Mouse (Mus musculus) kidney, adult 2 months (tissue): ENCODE results near the gene Naip6. TPM values are rescaled to one million over a fixed set of nuclear protein-coding genes. Genes with fewer than 3 reads are reported as not detected.
"Not testable (repeated sequence)": the region's sequence is repeated elsewhere in the genome, so short reads cannot be mapped to it uniquely, and the experiment has no call there.

Experiments
- DNase-seq: peaks from one replicate; pipeline ENCODE4 v3.0.0; 2021
- H3K27ac ChIP-seq: fragments of 200-500 bp; 2 replicates; pipeline ENCODE4 v1.5.1; 2012; ENCODE audit warnings: low read depth, low read length, control low read depth, inconsistent platforms; ENCODE audit not compliant: insufficient read depth
- H3K27me3 ChIP-seq: fragments of 200-500 bp; replicated peaks from 2 replicates; pipeline ENCODE4 v1.6.1; 2012; ENCODE audit warnings: mild to moderate bottlenecking, moderate library complexity, low read length, inconsistent platforms; ENCODE audit not compliant: control insufficient read depth, insufficient read depth
- H3K36me3 ChIP-seq: fragments of 200-500 bp; 2 replicates; pipeline ENCODE4 v1.6.1; 2012; ENCODE audit warnings: mild to moderate bottlenecking, moderate library complexity, low read length, inconsistent platforms; ENCODE audit not compliant: control insufficient read depth, insufficient read depth
- H3K4me1 ChIP-seq: fragments of 200-500 bp; 2 replicates; pipeline ENCODE4 v1.6.1; 2011; ENCODE audit warnings: low read length; ENCODE audit not compliant: control insufficient read depth, insufficient read depth
- H3K4me3 ChIP-seq: fragments of 200-500 bp; 2 replicates; pipeline ENCODE4 v1.5.1; 2011; ENCODE audit warnings: mild to moderate bottlenecking, low read depth, low read length, control low read depth; ENCODE audit not compliant: insufficient read depth
- CTCF ChIP-seq: fragments of 200-500 bp; conservative IDR thresholded peaks from 2 replicates; pipeline ENCODE4 v1.5.1; 2011; ENCODE audit warnings: low read depth, mild to moderate bottlenecking, control low read depth, low read length, moderate library complexity, mixed read lengths; ENCODE audit not compliant: insufficient read depth, insufficient read length
- POLR2A ChIP-seq: fragments of 200-500 bp; IDR thresholded peaks from one replicate; pipeline ENCODE4 v1.6.1; 2011; ENCODE audit warnings: low read depth, low read length, control low read depth
- WGBS: fragments of 180-500 bp; shearing (Covaris S2); methylation state at CpG from one replicate; pipeline ENCODE4 v1.1.7; 2018; 5-methylcytosine and 5-hydroxymethylcytosine counted together
- polyA plus RNA-seq: library from polyadenylated mRNA; depleted of rRNA; stranded (reverse); fragments of >200 nt; gene quantifications from 2 replicates; pipeline ENCODE4 v1.2.3, GENCODE M21; 2012; rRNA removed

Gene Naip6
- 0.30 and 0.47 TPM in 2 replicates for polyA plus RNA-seq

DNA sequence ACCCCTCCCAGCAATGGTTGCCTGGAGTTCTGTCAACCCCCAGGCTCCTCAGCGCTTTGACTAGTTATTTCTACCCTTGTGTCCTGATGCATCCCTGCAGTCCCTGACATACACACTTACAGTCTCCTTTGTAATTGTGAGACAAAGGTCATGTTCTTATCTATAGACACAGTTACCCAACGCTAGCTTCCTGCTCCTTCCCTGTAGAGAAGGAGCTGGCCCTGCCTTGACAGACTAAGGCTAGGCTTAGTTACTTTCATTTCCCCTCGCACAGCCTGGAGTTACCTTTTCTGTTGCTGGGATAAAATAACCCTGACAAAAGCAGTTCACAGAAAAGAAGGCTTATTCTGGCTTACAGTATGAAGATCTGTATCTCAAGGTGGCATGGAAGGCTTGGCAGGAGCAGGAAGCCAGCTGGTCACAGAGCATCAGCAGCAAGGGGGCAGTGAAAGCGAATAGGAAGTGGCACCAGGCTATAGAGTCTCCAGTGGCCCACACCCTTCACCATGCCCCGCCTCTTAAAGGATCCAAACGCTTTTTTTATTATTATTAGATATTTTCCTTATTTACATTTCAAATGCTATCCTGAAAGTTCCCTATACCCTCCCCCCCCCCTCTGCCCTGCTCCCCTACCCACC lies at the start of gene Naip6:
Gene Naip6 (minus strand): TSS at position 419 of the 638 bp plus-strand sequence.
- not testable (repeated sequence) for H3K4me1 ChIP-seq, H3K27me3 ChIP-seq, DNase-seq, H3K27ac ChIP-seq, H3K4me3 ChIP-seq, H3K36me3 ChIP-seq
- 72% methylated on average over 6 of the region's 6 CpGs for WGBS

DNA sequence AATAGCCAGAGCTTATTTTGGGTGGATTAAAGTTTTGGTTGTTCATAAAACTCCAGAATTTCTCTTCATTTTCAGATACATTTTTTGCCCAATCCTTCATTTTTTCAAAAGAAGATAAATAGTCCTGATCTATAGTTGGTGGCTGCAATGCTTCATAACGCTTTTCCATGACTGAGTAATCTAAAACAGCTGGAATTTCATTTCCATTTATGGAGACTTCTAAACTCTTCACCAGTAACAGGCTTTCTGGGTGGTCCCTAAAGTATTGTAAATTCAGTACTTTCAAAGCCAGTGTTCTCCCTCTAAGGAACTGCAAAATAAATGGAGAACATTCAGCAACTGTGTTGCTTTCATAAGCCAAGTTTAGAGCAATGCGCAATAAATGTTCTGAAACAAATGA lies 34.8 kb upstream of the Naip6 start:
- not testable (repeated sequence) for H3K27ac ChIP-seq, DNase-seq, H3K27me3 ChIP-seq, H3K4me1 ChIP-seq, H3K4me3 ChIP-seq, H3K36me3 ChIP-seq
- WGBS: 77% methylated on average over 2 of the region's 2 CpGs

DNA sequence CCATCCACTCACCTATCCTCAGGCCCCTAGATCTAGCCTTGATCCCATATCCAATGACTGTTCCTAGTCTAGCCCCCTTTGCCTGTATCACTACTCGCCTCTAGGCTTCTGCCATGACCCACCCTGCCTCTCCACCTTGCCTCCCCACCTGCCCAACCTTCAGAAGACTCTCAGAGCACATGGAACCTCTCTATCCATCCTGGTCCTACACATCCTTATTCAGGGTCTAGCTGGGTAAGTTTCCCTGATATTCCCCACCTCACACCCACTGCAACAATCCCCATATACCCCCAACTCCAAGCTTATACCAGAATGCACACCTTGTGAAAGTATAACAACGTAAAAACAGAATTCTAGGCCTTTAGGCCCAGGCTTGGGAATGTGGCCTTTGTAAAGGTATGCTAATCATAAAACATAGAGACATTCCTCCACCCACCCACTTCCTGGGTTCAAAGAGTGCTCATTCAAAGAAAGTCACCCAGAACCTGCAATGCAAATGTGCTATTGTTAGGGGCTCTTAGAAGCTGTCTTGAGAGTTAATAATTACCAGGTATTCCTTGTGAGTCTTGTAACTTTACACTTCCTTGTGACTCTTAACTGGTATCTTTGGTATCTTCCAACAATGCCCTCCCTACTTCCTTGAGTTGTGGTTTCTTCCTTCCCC lies 32.2 kb upstream of the Naip6 start:
- H3K4me3 ChIP-seq, H3K36me3 ChIP-seq, H3K27ac ChIP-seq, DNase-seq, H3K4me1 ChIP-seq, H3K27me3 ChIP-seq: not testable (repeated sequence)
- 70% methylated on average over 1 of the region's 2 CpGs for WGBS

DNA sequence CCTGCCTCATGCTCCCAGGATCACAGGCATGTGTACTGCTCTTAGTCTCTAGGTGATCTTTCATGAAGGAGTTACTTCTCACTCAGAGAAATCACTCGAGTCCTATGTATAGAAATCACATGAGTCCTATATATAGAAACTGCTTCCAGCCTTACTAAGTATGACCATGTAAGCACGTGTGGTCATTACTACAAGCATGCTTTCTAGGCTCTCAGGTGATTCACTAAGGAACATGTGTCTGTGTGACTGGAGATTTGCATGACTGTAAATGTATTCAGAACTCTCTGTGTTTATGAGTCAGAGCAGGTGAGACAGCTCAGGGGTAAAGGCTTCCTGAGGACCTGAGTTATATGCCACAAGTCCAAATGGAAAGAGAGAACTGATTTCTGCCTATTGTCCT lies 24.3 kb upstream of the Naip6 start:
- Histone ChIP-seq H3K4me3 (no peak overlapping the region), H3K4me1 (no peaks in the 10 kb centered on the region), H3K27ac (no peak overlapping the region), H3K36me3 (no peaks in the 10 kb centered on the region), H3K27me3 (no peaks in the 10 kb centered on the region)
- no peak for TF ChIP-seq CTCF
- TF ChIP-seq POLR2A: no peak
- WGBS: 69% methylated on average over 2 of the region's 2 CpGs
- DNase-seq: no peak

DNA sequence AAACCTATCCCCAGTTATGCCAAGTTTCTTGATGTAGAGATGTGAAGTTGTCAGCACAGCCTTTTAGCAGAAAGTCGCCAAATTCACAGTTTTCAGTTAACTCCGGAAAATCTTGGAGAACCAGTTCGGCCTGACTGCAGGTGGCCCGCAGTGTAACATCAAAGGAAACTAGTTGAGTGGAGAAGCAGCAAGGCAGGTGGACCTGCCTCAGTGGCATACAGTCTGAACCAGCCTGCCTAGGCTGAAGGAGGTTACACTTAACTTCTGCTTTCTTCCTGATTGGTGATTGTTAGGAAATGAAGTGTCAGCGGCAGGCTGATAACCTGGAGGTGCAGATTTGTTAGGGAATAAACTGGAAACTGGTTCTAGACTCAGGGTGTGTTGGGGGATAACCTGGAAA lies 14.3 kb upstream of the Naip6 start:
- not testable (repeated sequence) for H3K27me3 ChIP-seq, H3K4me3 ChIP-seq, H3K27ac ChIP-seq, H3K36me3 ChIP-seq, H3K4me1 ChIP-seq
- peak; percentile 2 for DNase-seq
- WGBS: 46% methylated on average over 5 of the region's 5 CpGs

DNA sequence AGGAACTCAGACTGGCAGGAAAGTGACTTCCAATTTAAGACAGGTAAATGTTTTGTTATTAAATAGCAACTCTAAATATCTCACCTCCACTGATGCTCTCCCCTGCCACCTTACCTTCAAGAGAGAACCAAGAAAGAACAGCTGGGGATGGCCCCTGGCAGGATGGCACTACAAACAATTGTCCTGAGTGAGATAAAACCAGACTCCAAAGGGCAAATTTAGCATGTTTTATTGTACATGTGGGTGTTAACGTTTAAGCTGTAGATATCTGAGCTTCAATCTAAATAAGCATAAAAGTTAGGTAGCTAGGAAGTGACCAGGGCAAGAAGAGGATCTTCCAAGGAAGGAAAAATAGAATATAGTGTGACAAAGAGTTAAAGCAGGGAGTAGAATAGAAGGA lies 11.4 kb upstream of the Naip6 start:
- H3K4me1 ChIP-seq, H3K27me3 ChIP-seq, H3K4me3 ChIP-seq, DNase-seq, H3K36me3 ChIP-seq, H3K27ac ChIP-seq: not testable (repeated sequence)
- WGBS: 9% methylated on average over 1 of the region's 1 CpGs

DNA sequence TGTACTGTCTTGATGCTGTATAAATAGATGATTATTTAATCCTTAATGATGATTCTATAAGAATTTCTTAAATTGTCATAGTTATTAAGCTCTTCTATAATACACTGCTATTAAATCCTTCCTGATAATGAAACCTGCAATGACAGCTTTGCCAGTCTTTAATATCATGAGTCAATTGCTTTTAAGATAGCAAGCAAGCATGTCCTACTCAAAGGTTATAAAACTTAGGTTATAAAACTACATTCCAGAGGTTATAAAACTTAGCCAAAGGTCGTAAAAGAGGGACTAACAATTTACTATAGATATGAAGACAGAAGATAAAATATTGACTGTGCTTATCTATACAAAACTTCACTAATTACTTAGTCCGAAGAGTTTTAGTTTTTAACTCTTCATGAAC lies 10.6 kb upstream of the Naip6 start:
- not testable (repeated sequence) for H3K4me3 ChIP-seq, H3K4me1 ChIP-seq, H3K27me3 ChIP-seq, H3K27ac ChIP-seq, H3K36me3 ChIP-seq, DNase-seq
- WGBS: 68% methylated on average over 2 of the region's 2 CpGs

DNA sequence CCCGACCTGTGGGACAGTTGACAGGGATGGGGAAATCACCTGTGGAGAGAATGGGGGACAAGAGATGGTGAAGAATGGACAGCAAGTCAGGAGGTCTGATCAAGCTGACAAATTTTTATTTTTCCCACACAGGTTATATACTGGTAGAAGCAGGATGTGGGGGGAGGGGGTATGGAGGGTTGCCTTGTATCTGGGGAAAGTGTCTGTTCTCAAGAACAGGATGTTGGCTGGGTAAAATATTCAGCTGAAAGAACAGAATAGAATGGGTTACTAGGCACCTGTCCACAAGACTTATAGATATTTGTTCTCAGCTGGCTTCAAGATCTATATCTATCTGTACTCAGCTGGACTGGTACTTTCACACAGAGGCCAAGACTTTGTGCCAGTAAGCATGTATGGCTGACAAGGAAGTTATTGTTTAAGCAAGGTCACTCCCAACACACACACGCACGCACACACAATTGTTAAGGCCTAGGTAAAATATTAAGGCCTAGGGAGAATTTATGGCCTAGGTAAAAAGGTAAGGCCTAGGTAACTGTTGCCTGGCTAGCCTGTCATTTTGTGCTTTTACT lies 4.9 kb upstream of the Naip6 start:
- H3K27ac ChIP-seq, H3K4me1 ChIP-seq: not testable (repeated sequence)
- 81% methylated on average over 3 of the region's 3 CpGs for WGBS

More for the DNA sequence above, 4.9 kb upstream of the Naip6 start:
- not testable (repeated sequence) for DNase-seq, H3K27me3 ChIP-seq, H3K4me3 ChIP-seq, H3K36me3 ChIP-seq
